In the genomic region with DNA sequence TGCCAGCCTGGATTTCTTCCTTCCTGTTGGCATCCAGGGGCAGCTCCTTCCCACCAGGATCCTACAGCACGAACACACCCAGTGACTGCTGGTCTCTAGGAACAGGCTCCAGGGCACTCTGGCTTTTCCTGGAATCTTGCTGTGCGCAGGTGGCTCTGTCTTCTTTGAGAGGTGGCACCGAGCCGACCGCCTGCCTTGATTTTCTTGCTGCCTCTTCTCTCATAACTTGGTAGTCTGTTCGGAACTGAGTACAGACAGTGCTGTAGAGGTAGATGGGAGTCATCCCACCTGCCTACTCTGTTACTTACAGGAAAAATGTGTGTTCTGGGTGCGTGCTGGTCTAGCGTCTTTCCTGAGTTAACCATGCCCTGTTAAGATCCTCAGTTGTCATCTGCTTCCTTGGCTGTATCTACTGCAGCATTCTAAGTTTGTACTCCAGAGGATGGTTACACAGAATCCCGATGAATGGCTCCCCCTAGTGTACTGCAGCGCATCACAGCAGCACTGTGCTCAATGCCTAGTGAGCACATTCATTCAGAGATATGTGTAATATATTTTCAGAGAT, we compare ENCODE assay signal across 9 mouse cellular contexts. TPM values are rescaled to one million over a fixed set of nuclear protein-coding genes. Genes with fewer than 3 reads are reported as not detected.
DNase-seq lines count a peak whose midpoint lies in the region; ATAC-seq and TF ChIP-seq lines count a peak whose summit lies in the region.
"Had no signal": no experiment of that assay in that cellular context is flagged by ENCODE, and none has a peak within 500 bp of the region (broad histone marks: within the 10 kb centered on the region; RNA-seq: fewer than 3 reads in every experiment).

No protein-coding gene starts in this region.

- peak; percentile 50; the same call in 1 of the 2 replicates for TF ChIP-seq CTCF in testis, adult 2 months (IDR thresholded peaks at IDR 0.05; ENCODE audit: control insufficient read depth, insufficient read depth, insufficient replicate concordance, low read depth, low read length)
- peak; percentile 85 for TF ChIP-seq CTCF in cerebellum, adult 2 months (IDR thresholded peaks at IDR 0.05; ENCODE audit: borderline replicate concordance, insufficient read depth, low read depth, low read length)

- H3K4me2 ChIP-seq in midbrain, embryonic 11.5 days, result no peak overlapping the region
- H3K4me2 ChIP-seq: embryonic facial prominence, embryonic 12.5 days had no signal

- peak; percentile 95 for ATAC-seq in frontal cortex, adult (ENCODE audit: low TSS enrichment)
- peak; percentile 76; the same call in 1 of the 2 replicates for ATAC-seq in midbrain, embryonic 11.5 days (ENCODE audit: low FRiP score)

- 7% methylated on average over 10 of the region's 10 CpGs for WGBS in cerebellum, adult 2 months
- WGBS in midbrain, embryonic 11.5 days, result 58% methylated on average over 10 of the region's 10 CpGs

- no peak overlapping the region for H3K9ac ChIP-seq in midbrain, embryonic 11.5 days (ENCODE audit: low read length)
- H3K9ac ChIP-seq: embryonic facial prominence, embryonic 12.5 days had no signal

- no peaks in the 10 kb centered on the region for H3K9me3 ChIP-seq in midbrain, embryonic 11.5 days (ENCODE audit: control insufficient read depth, low read length)
- H3K9me3 ChIP-seq: embryonic facial prominence, embryonic 12.5 days had no signal

- H3K4me1 ChIP-seq in testis, adult 2 months (ENCODE audit: control insufficient read depth, insufficient read depth, low read length), result no peaks in the 10 kb centered on the region
- peaks cover 11% of the 10 kb centered on the region for H3K4me1 ChIP-seq in cerebellum, adult 2 months (ENCODE audit: control insufficient read depth, insufficient read depth, low read length)
- H3K4me1 ChIP-seq in midbrain, embryonic 11.5 days (ENCODE audit: control insufficient read depth, insufficient read depth, low read length), result no peaks in the 10 kb centered on the region
- H3K4me1 ChIP-seq: embryonic facial prominence, embryonic 12.5 days had no signal

- no peak overlapping the region for H3K4me3 ChIP-seq in testis, adult 2 months (ENCODE audit: control insufficient read depth, low read depth, low read length)
- H3K4me3 ChIP-seq in cerebellum, adult 2 months (replicated peaks; ENCODE audit: insufficient read depth, low read depth, low read length), result no peak overlapping the region
- no peak overlapping the region for H3K4me3 ChIP-seq in midbrain, embryonic 11.5 days (ENCODE audit: low read depth, low read length)
- H3K4me3 ChIP-seq: embryonic facial prominence, embryonic 12.5 days had no signal

- intact Hi-C loops in left cerebral cortex, postnatal 10 days (cut with DNase I), result loop anchor here (5.0 kb wide), 3 partner anchors 399 to 1054 kb away; no protein-coding TSS in a partner anchor

- no peak for TF ChIP-seq POLR2A in testis, adult 2 months (IDR thresholded peaks at IDR 0.05; ENCODE audit: control insufficient read depth, low read depth, low read length)
- no peak for TF ChIP-seq POLR2A in cerebellum, adult 2 months (IDR thresholded peaks at IDR 0.05; ENCODE audit: borderline replicate concordance, insufficient read depth, low read length)

- no peak for DNase-seq in testis, postnatal 14 days (ENCODE audit: low spot score)
- peak; percentile 83 to 86 for DNase-seq in cerebellum, adult 2 months
- DNase-seq in induced T-regulatory cell, adult 2 months (ENCODE audit: low read depth), result peak; percentile 73
- DNase-seq in left cerebral cortex, postnatal 10 days (ENCODE audit: extremely low spot score in 1 of 2, low spot score in 2 of 2), result peak; percentile 74 to 84
- peak; percentile 90 for DNase-seq in midbrain, embryonic 11.5 days (ENCODE audit: low spot score, missing footprints)
- peak; percentile 77 for DNase-seq in right cerebral cortex, postnatal 25 days

- H3K27me3 ChIP-seq in testis, adult 2 months (ENCODE audit: control insufficient read depth, insufficient read depth, low read length), result no peaks in the 10 kb centered on the region
- no peaks in the 10 kb centered on the region for H3K27me3 ChIP-seq in cerebellum, adult 2 months (ENCODE audit: control insufficient read depth, insufficient read depth, low read length)
- no peaks in the 10 kb centered on the region for H3K27me3 ChIP-seq in midbrain, embryonic 11.5 days (ENCODE audit: control insufficient read depth, insufficient read depth, low read length)
- H3K27me3 ChIP-seq: embryonic facial prominence, embryonic 12.5 days had no signal

- no peaks in the 10 kb centered on the region for H3K36me3 ChIP-seq in testis, adult 2 months (ENCODE audit: control insufficient read depth, insufficient read depth, low read length)
- H3K36me3 ChIP-seq in midbrain, embryonic 11.5 days (ENCODE audit: control insufficient read depth, insufficient read depth, low read length), result no peaks in the 10 kb centered on the region
- H3K36me3 ChIP-seq: embryonic facial prominence, embryonic 12.5 days had no signal

- H3K27ac ChIP-seq in testis, adult 2 months (ENCODE audit: control insufficient read depth, insufficient read depth, low read depth, low read length), result no peak overlapping the region
- no peak overlapping the region for H3K27ac ChIP-seq in cerebellum, adult 2 months (ENCODE audit: insufficient read depth, low read length)
- H3K27ac ChIP-seq in midbrain, embryonic 11.5 days (ENCODE audit: low read depth, low read length), result no peak overlapping the region
- H3K27ac ChIP-seq: embryonic facial prominence, embryonic 12.5 days had no signal

RNA-seq across cellular contexts. Expression of a gene that starts 13.7 kb away (rescaled TPM):
- 29.1 and 34.6 TPM in 2 replicates for polyA plus RNA-seq in testis, adult 2 months (2012; rRNA removed)
- polyA plus RNA-seq in cerebellum, adult 2 months (2012; rRNA removed), result 48.9 and 57.3 TPM in 2 replicates
- total RNA-seq in left cerebral cortex, postnatal 10 days (2021), result 10 to 100 TPM; 44.1 to 44.3 TPM
- 15.6 and 17.2 TPM in 2 replicates for polyA plus RNA-seq in midbrain, embryonic 11.5 days (2014; fragmentation: Nextera tagmentation; extraction: Ambion mirVana)
